Mouse (Mus musculus) embryonic facial prominence, embryonic 12.5 days (tissue): ENCODE results near the gene Myo18b. TPM values are rescaled to one million over a fixed set of nuclear protein-coding genes. Genes with fewer than 3 reads are reported as not detected.

Experiments used
- ATAC-seq: fragments of 200-750 bp; cut with Nextera tagmentation; 2 replicates; pipeline ENCODE4 v1.8.0; 2017; ENCODE audit not compliant: insufficient number of reproducible peaks, insufficient read depth, low FRiP score, low TSS enrichment
- H3K27ac ChIP-seq: fragments of 300-500 bp; sonication (generic); 2 replicates; pipeline ENCODE4 v1.5.1; 2016; ENCODE audit warnings: mild to moderate bottlenecking
- H3K27me3 ChIP-seq: fragments of 300-500 bp; sonication (generic); 2 replicates; pipeline ENCODE4 v1.6.1; 2016; ENCODE audit warnings: mild to moderate bottlenecking, moderate library complexity
- H3K36me3 ChIP-seq: fragments of 300-500 bp; sonication (generic); 2 replicates; pipeline ENCODE4 v1.6.1; 2016; ENCODE audit warnings: mild to moderate bottlenecking
- H3K4me1 ChIP-seq: fragments of 300-500 bp; sonication (generic); 2 replicates; pipeline ENCODE4 v1.6.1; 2016
- H3K4me2 ChIP-seq: fragments of 300-500 bp; sonication (generic); replicated peaks from 2 replicates; pipeline ENCODE4 v1.6.1; 2016; ENCODE audit warnings: mild to moderate bottlenecking, moderate library complexity
- H3K4me3 ChIP-seq: fragments of 300-500 bp; sonication (generic); 2 replicates; pipeline ENCODE4 v1.5.1; 2016; ENCODE audit warnings: mild to moderate bottlenecking
- H3K9ac ChIP-seq: fragments of 300-500 bp; sonication (generic); 2 replicates; pipeline ENCODE4 v1.6.1; 2016; ENCODE audit warnings: mild to moderate bottlenecking, moderate library complexity
- H3K9me3 ChIP-seq: fragments of 300-500 bp; sonication (generic); 2 replicates; pipeline ENCODE4 v1.6.1; 2016; ENCODE audit warnings: mild to moderate bottlenecking, moderate library complexity
- WGBS: fragments of 180-500 bp; shearing (Covaris S2); methylation state at CpG from one replicate; pipeline ENCODE4 v1.1.7; 2016; 5-methylcytosine and 5-hydroxymethylcytosine counted together
- polyA plus RNA-seq: library from polyadenylated mRNA; unstranded; fragments of >200 nt; fragmentation: Nextera tagmentation; extraction: Ambion mirVana; gene quantifications from 2 replicates; pipeline ENCODE4 v1.2.1, GENCODE M21; 2016

The Myo18b gene
- polyA plus RNA-seq, 1 experiment from 2014 or later = 0.75 TPM

DNA sequence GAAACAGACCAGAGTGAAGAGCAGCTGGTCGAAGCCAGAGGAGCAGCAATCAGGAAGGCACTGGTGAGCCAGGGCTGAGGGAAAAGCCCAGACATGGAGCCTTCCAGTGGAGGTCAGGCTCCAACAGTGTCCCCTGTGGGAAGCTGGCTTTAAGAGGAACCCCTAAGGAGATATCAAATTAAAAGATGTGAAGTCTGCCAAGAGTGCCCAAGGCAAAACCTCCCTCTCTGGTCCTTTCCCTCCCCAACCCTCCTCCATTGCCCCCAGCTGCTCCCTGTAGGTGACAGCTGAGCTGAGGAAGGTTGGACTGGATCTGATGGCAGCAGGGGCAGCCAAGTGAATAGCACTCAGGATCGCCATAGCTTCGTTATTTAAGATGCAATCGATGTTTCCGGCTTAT lies 161.1 kb downstream of the Myo18b start:
- no peak overlapping the region for H3K27ac ChIP-seq
- no peaks in the 10 kb centered on the region for H3K9me3 ChIP-seq
- WGBS = 69% methylated on average over 5 of the region's 5 CpGs

GRCm38 (mm10) chr5:112730604-112731003 lies 165.6 kb downstream of the Myo18b start:
- H3K27me3 ChIP-seq = no peaks in the 10 kb centered on the region; the same call in 1 of the 2 replicates
- no peaks in the 10 kb centered on the region for H3K9me3 ChIP-seq
- no peak overlapping the region for H3K4me3 ChIP-seq
- no peak for ATAC-seq
- H3K4me1 ChIP-seq = no peaks in the 10 kb centered on the region
- H3K27ac ChIP-seq = no peak overlapping the region
- H3K4me2 ChIP-seq = no peak overlapping the region
- H3K9ac ChIP-seq = no peak overlapping the region
- no peaks in the 10 kb centered on the region for H3K36me3 ChIP-seq
- WGBS = 61% methylated on average over 10 of the region's 10 CpGs

More for the DNA sequence above, 161.1 kb downstream of the Myo18b start:
- no peak overlapping the region for H3K9ac ChIP-seq
- no peak overlapping the region for H3K4me2 ChIP-seq
- no peak overlapping the region for H3K4me3 ChIP-seq
- H3K36me3 ChIP-seq = no peaks in the 10 kb centered on the region
- H3K4me1 ChIP-seq = no peaks in the 10 kb centered on the region
- no peaks in the 10 kb centered on the region for H3K27me3 ChIP-seq
- no peak for ATAC-seq

DNA sequence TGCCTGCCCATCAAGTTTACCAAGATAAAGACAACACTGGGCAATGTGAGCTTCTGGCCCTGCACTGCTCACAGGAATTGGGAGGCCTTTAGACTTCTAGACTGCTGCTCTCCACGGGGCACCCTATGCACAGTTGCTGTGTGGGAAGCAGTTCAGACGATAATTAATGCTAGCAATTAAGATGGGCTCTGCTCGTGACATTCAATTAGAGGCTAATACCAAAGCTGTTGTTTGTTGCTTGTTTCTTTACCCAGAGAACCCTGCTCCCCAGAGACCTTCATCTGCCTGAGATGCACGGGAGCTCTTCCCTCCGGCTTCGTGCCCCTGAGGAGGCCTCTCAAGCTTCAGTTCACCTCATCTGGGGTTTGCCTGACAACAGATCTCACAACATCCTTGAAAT lies 167.7 kb downstream of the Myo18b start:
- Histone ChIP-seq H3K27me3 (no peaks in the 10 kb centered on the region; the same call in 1 of the 2 replicates), H3K9ac (no peak overlapping the region), H3K36me3 (no peaks in the 10 kb centered on the region), H3K4me2 (no peak overlapping the region), H3K4me1 (no peaks in the 10 kb centered on the region), H3K9me3 (no peaks in the 10 kb centered on the region), H3K27ac (no peak overlapping the region), H3K4me3 (no peak overlapping the region)
- ATAC-seq = no peak
- 64% methylated on average over 6 of the region's 6 CpGs for WGBS

DNA sequence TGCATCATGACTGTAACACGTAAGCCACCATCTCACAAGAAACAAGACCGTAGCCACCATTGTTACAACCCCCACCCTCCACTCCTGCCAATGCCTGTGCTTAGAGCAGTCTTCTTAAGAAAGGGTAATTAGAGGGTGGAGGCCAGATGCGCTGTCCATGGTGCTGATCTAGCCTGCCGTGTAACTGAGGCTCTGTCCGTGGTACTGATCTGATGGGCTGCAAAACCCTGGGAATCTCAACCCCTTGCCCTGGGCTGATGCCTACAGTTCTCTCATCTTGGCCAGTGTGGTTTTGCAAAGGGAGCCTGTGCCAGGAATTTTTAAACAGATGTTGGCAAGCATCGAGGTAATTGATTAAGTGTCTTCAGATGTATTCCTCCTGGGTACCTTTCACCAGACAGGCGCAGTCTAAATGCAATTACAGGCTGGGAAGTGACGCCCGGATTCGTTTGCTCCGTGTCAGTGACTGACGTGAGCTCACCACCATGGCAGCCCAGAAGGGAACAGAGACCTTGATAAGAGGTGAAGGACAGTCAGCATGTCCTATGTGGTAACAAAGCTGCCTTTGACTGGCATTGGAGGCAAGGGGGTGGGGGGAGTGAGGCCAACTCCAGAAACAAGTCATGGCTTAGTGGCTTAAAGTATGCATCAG lies 177.4 kb downstream of the Myo18b start:
- Histone ChIP-seq H3K36me3 (no peaks in the 10 kb centered on the region), H3K4me3 (no peak overlapping the region), H3K27ac (no peak overlapping the region), H3K27me3 (no peaks in the 10 kb centered on the region), H3K4me1 (no peaks in the 10 kb centered on the region), H3K4me2 (no peak overlapping the region), H3K9me3 (no peaks in the 10 kb centered on the region), H3K9ac (no peak overlapping the region)
- WGBS = 43% methylated on average over 12 of the region's 12 CpGs
- ATAC-seq = no peak

DNA sequence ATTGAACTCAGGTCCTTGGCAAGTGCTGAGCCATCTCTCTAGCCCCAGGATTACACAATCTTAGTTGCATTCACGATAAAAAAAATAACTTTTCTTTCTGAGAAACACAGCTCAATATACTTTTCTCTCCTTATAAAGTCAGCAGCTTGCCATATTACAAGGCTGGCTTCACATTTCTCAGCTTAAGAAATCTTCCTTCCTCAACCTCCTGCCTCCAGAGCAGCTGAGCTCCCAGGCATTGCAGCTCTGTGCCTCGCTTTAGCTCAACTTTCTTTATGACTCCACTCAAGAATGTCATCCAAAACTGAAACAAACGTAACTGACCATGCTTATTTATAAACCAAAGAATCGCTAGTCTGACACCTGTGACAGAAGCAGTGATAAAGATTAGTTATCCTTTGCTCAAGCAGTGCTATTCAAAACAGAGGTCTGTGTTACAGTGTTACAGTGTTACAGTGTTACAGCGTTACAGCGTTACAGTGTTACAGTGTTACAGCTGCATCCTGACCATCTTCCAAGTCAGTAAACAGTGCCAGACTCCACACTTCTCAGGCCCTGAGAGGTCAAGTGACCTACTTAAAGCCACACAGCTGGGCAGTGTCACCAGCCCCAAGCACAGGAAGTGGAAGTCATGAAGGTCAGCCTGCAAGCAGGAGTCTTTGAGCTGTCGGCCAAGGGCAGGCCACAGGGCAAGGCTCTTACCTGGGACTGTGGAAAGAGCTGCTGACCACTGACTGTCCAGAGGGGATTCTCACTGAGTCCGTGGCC lies 181.3 kb downstream of the Myo18b start:
- Histone ChIP-seq H3K4me3 (no peak overlapping the region), H3K9me3 (no peaks in the 10 kb centered on the region), H3K36me3 (no peaks in the 10 kb centered on the region), H3K27me3 (no peaks in the 10 kb centered on the region), H3K9ac (no peak overlapping the region), H3K4me2 (no peak overlapping the region), H3K27ac (no peak overlapping the region), H3K4me1 (no peaks in the 10 kb centered on the region)
- WGBS = 62% methylated on average over 8 of the region's 8 CpGs
- no peak for ATAC-seq

DNA sequence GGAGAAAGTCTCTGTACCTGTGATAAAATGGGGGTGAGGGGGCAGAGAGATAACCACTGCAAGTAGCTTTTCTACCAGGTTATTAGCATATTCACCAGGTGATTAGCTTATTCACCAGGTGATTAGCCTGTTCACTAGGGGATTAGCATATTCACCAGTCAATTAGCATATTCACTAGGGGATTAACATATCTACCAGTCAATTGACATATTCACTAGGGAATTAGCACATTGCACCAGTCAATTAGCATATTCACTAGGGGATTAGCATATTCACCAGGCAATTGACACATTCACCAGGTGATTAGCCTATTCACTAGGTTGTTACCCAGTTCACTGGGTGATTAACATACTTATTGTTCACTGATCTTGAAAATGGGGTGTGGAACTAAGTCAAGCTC lies 186.3 kb downstream of the Myo18b start:
- H3K27ac ChIP-seq = no peak overlapping the region
- no peak overlapping the region for H3K4me3 ChIP-seq
- no peaks in the 10 kb centered on the region for H3K36me3 ChIP-seq
- H3K4me2 ChIP-seq = no peak overlapping the region
- H3K27me3 ChIP-seq = no peaks in the 10 kb centered on the region
- no peak for ATAC-seq
- no peaks in the 10 kb centered on the region for H3K9me3 ChIP-seq
- no peak overlapping the region for H3K9ac ChIP-seq
- H3K4me1 ChIP-seq = no peaks in the 10 kb centered on the region

GRCm38 (mm10) chr5:112708441-112708840 lies 187.7 kb downstream of the Myo18b start:
- Histone ChIP-seq H3K4me2 (no peak overlapping the region), H3K36me3 (no peaks in the 10 kb centered on the region)
- ATAC-seq = no peak

DNA sequence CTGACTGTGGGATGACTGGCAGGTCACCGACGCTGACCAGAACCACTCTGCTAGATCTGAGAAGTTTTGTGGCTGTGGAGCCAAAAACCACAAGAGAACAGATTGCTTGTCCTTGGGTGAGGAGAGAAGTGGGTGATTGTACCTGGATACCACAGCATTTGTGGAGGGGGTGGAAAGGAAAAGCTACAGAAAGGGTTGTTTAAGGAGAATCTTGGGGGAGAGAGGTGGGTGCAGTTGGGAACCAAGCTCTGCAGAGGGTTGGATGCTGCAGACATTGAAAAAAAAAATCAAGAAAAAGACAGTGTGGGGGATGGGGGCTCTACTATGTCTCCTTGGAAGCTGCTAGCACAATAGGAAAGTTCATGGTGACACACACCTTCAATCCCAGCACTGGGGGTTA lies 188.7 kb downstream of the Myo18b start:
- Histone ChIP-seq H3K27ac (no peak overlapping the region), H3K4me2 (no peak overlapping the region), H3K4me3 (no peak overlapping the region), H3K27me3 (no peaks in the 10 kb centered on the region), H3K9ac (no peak overlapping the region), H3K4me1 (no peaks in the 10 kb centered on the region), H3K36me3 (no peaks in the 10 kb centered on the region), H3K9me3 (no peaks in the 10 kb centered on the region)
- WGBS = 81% methylated on average over 2 of the region's 2 CpGs
- no peak for ATAC-seq

More at GRCm38 (mm10) chr5:112708441-112708840, 187.7 kb downstream of the Myo18b start:
- Histone ChIP-seq H3K4me3 (no peak overlapping the region), H3K4me1 (no peaks in the 10 kb centered on the region), H3K27me3 (no peaks in the 10 kb centered on the region), H3K27ac (no peak overlapping the region), H3K9me3 (no peaks in the 10 kb centered on the region), H3K9ac (no peak overlapping the region)

GRCm38 (mm10) chr5:112700794-112701193 lies 195.4 kb downstream of the Myo18b start:
- Histone ChIP-seq H3K4me3 (no peak overlapping the region), H3K36me3 (no peaks in the 10 kb centered on the region), H3K4me2 (no peak overlapping the region), H3K9me3 (no peaks in the 10 kb centered on the region), H3K27me3 (no peaks in the 10 kb centered on the region), H3K4me1 (no peaks in the 10 kb centered on the region), H3K9ac (no peak overlapping the region), H3K27ac (no peak overlapping the region)
- WGBS = 74% methylated on average over 3 of the region's 3 CpGs
- no peak for ATAC-seq

GRCm38 (mm10) chr5:112696683-112697082 lies 199.5 kb downstream of the Myo18b start:
- Histone ChIP-seq H3K4me3 (no peak overlapping the region), H3K27ac (no peak overlapping the region), H3K9ac (no peak overlapping the region), H3K4me2 (no peak overlapping the region), H3K27me3 (0 out of 2 replicates have a peak, but pooled peaks cover 5% of the 10 kb centered on the region), H3K9me3 (no peaks in the 10 kb centered on the region), H3K36me3 (no peaks in the 10 kb centered on the region), H3K4me1 (no peaks in the 10 kb centered on the region)
- ATAC-seq = no peak
- 83% methylated on average over 4 of the region's 4 CpGs for WGBS

DNA sequence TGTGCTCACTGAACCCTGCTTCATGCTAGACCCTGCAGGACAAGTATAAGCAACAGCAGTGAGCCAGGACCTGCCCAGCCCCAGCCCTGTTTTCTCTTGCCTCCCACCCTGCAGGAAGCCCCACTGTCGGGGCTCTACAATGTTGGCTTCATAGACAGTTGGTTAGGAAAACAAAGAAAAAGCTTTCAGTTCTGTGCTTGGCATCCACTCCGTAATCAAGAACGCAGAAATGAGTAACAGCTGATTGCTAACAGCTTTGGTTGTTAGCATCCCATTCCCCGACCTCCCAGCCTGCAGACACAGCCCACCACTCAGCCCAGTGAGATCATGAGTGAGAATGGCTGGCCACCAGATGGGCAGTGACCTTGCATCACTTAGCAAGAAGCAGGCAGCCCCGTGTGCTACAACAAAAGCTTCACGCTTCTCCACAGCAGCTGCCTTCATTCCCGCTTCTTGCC lies 200.9 kb downstream of the Myo18b start:
- H3K9me3 ChIP-seq = no peaks in the 10 kb centered on the region
- WGBS = 38% methylated on average over 7 of the region's 7 CpGs
- no peak for ATAC-seq

GRCm38 (mm10) chr5:112693286-112693849 lies 202.8 kb downstream of the Myo18b start:
- no peak overlapping the region for H3K27ac ChIP-seq
- no peak overlapping the region for H3K4me3 ChIP-seq
- ATAC-seq = no peak
- 0 out of 2 replicates have a peak, but pooled peaks cover 5% of the 10 kb centered on the region for H3K27me3 ChIP-seq
- WGBS = 77% methylated on average over 18 of the region's 18 CpGs
- no peaks in the 10 kb centered on the region for H3K9me3 ChIP-seq
- H3K36me3 ChIP-seq = no peaks in the 10 kb centered on the region
- H3K4me2 ChIP-seq = no peak overlapping the region
- H3K4me1 ChIP-seq = no peaks in the 10 kb centered on the region
- H3K9ac ChIP-seq = no peak overlapping the region

More for the DNA sequence above, 200.9 kb downstream of the Myo18b start:
- H3K9ac ChIP-seq = no peak overlapping the region
- no peak overlapping the region for H3K4me3 ChIP-seq
- H3K4me2 ChIP-seq = no peak overlapping the region
- H3K27ac ChIP-seq = no peak overlapping the region
- no peaks in the 10 kb centered on the region for H3K4me1 ChIP-seq
- H3K36me3 ChIP-seq = no peaks in the 10 kb centered on the region
- 0 out of 2 replicates have a peak, but pooled peaks cover 5% of the 10 kb centered on the region for H3K27me3 ChIP-seq
